Mouse (Mus musculus): ENCODE results near the gene Hoxd9. TPM values are rescaled to one million over a fixed set of nuclear protein-coding genes. Genes with fewer than 3 reads are reported as not detected.
A peak's percentile ranks its signal among the peaks of the same experiment; 100 is the strongest.

Gene Hoxd9
- polyA plus RNA-seq, 1 experiment: not detected

GRCm38 (mm10) chr2:74720955-74721491, 23.5 kb downstream of the Hoxd9 start:
- no peaks in the 10 kb centered on the region for H3K36me3 ChIP-seq (replicated peaks; ENCODE audit: low read length)
- H3K27me3 ChIP-seq (replicated peaks): peaks cover 85% of the 10 kb centered on the region
- no peaks in the 10 kb centered on the region for H3K9me3 ChIP-seq
- TF ChIP-seq GATA1 (IDR thresholded peaks at IDR 0.05; ENCODE audit: borderline replicate concordance, low read length) (no peak), FLI1 (IDR thresholded peaks at IDR 0.05; ENCODE audit: low read length) (no peak)
- peaks cover 4% of the 10 kb centered on the region for H3K4me1 ChIP-seq
- no peak overlapping the region for H3K4me3 ChIP-seq (replicated peaks)

- H3K9me3 ChIP-seq: no peaks in the 10 kb centered on the region
- H3K4me3 ChIP-seq (replicated peaks): no peak overlapping the region
- no peaks in the 10 kb centered on the region; the same call in 1 of the 2 replicates for H3K4me1 ChIP-seq
- H3K36me3 ChIP-seq (replicated peaks; ENCODE audit: low read length): no peaks in the 10 kb centered on the region
- peaks cover 86% of the 10 kb centered on the region for H3K27me3 ChIP-seq (replicated peaks)
- TF ChIP-seq GATA1 (IDR thresholded peaks at IDR 0.05; ENCODE audit: borderline replicate concordance, low read length) (no peak), FLI1 (IDR thresholded peaks at IDR 0.05; ENCODE audit: low read length) (no peak)
Observed at GRCm38 (mm10) chr2:74721882-74722281, 24.4 kb downstream of the Hoxd9 start.

GRCm38 (mm10) chr2:74722949-74723348, 25.4 kb downstream of the Hoxd9 start:
- Histone ChIP-seq H3K4me3 (replicated peaks) (no peak overlapping the region), H3K27me3 (replicated peaks) (peaks cover 87% of the 10 kb centered on the region), H3K36me3 (replicated peaks; ENCODE audit: low read length) (no peaks in the 10 kb centered on the region), H3K9me3 (no peaks in the 10 kb centered on the region), H3K4me1 (no peaks in the 10 kb centered on the region; the same call in 1 of the 2 replicates)
- TF ChIP-seq GATA1 (IDR thresholded peaks at IDR 0.05; ENCODE audit: borderline replicate concordance, low read length) (no peak), FLI1 (IDR thresholded peaks at IDR 0.05; ENCODE audit: low read length) (no peak)

- Histone ChIP-seq H3K36me3 (replicated peaks; ENCODE audit: low read length) (no peaks in the 10 kb centered on the region), H3K4me3 (replicated peaks) (no peak overlapping the region), H3K9me3 (no peaks in the 10 kb centered on the region), H3K4me1 (no peaks in the 10 kb centered on the region; the same call in 1 of the 2 replicates), H3K27me3 (replicated peaks) (peaks cover 91% of the 10 kb centered on the region)
- TF ChIP-seq GATA1 (IDR thresholded peaks at IDR 0.05; ENCODE audit: borderline replicate concordance, low read length) (no peak), FLI1 (IDR thresholded peaks at IDR 0.05; ENCODE audit: low read length) (no peak)
Observed at GRCm38 (mm10) chr2:74724244-74725015, 26.9 kb downstream of the Hoxd9 start.

GRCm38 (mm10) chr2:74725171-74725570, 27.6 kb downstream of the Hoxd9 start:
- Histone ChIP-seq H3K27me3 (replicated peaks) (peaks cover 87% of the 10 kb centered on the region), H3K36me3 (replicated peaks; ENCODE audit: low read length) (no peaks in the 10 kb centered on the region), H3K4me1 (no peaks in the 10 kb centered on the region; the same call in 1 of the 2 replicates), H3K4me3 (replicated peaks) (no peak overlapping the region), H3K9me3 (no peaks in the 10 kb centered on the region)
- TF ChIP-seq FLI1 (IDR thresholded peaks at IDR 0.05; ENCODE audit: low read length): no peak

GRCm38 (mm10) chr2:74726551-74726950, 29.0 kb downstream of the Hoxd9 start, which contains the start of gene Gm28230:
Gm28230 (plus strand) TSS chr2:74726728.
- H3K9me3 ChIP-seq: no peaks in the 10 kb centered on the region
- no peaks in the 10 kb centered on the region for H3K36me3 ChIP-seq (replicated peaks; ENCODE audit: low read length)
- TF ChIP-seq FLI1 (IDR thresholded peaks at IDR 0.05; ENCODE audit: low read length) (no peak), GATA1 (IDR thresholded peaks at IDR 0.05; ENCODE audit: borderline replicate concordance, low read length) (no peak)
- peak within 1 kb of the TSS; percentile 28 for H3K4me3 ChIP-seq (replicated peaks)
- peaks cover 91% of the 10 kb centered on the region for H3K27me3 ChIP-seq (replicated peaks)
- no peaks in the 10 kb centered on the region; the same call in 1 of the 2 replicates for H3K4me1 ChIP-seq

DNA sequence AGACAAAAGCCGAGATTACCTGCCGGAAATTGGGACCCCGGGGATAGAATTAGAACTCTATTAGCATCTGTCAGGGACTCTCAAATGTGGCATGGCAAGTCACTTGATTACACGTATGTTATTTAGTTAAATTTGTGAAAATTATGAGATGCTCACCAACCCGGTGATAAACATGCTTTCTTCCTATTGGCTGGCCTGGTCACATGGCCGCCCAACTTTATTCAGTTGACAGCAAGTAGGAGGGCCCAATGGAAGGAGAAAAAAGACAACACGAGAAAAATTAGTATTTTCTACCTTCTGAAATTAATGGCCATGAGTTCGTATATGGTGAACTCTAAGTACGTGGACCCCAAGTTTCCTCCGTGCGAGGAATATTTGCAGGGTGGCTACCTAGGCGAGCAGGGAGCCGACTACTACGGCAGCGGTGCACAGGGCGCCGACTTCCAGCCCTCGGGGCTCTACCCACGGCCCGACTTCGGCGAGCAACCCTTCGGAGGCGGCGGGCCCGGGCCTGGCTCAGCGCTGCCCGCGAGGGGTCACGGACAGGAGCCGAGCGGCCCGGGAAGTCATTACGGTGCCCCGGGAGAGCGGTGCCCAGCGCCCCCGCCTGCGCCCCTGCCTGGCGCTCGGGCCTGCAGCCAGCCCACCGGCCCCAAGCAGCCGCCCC, 29.6 kb downstream of the Hoxd9 start:
- peaks cover 92% of the 10 kb centered on the region for H3K27me3 ChIP-seq (replicated peaks)
- no peaks in the 10 kb centered on the region; the same call in 1 of the 2 replicates for H3K4me1 ChIP-seq

GRCm38 (mm10) chr2:74727640-74728302, 30.2 kb downstream of the Hoxd9 start:
- H3K9me3 ChIP-seq: no peaks in the 10 kb centered on the region
- no peaks in the 10 kb centered on the region for H3K36me3 ChIP-seq (replicated peaks; ENCODE audit: low read length)
- H3K4me3 ChIP-seq (replicated peaks): no peak overlapping the region
- peaks cover 5% of the 10 kb centered on the region; the same call in 1 of the 2 replicates for H3K4me1 ChIP-seq
- TF ChIP-seq FLI1 (IDR thresholded peaks at IDR 0.05; ENCODE audit: low read length): no peak
- no peak for TF ChIP-seq GATA1 (IDR thresholded peaks at IDR 0.05; ENCODE audit: borderline replicate concordance, low read length)
- H3K27me3 ChIP-seq (replicated peaks): peaks cover 92% of the 10 kb centered on the region

More for the DNA sequence above, 29.6 kb downstream of the Hoxd9 start:
- peak overlapping the region; percentile 28 for H3K4me3 ChIP-seq (replicated peaks)
- TF ChIP-seq GATA1 (IDR thresholded peaks at IDR 0.05; ENCODE audit: borderline replicate concordance, low read length) (no peak), FLI1 (IDR thresholded peaks at IDR 0.05; ENCODE audit: low read length) (no peak)
- H3K36me3 ChIP-seq (replicated peaks; ENCODE audit: low read length): no peaks in the 10 kb centered on the region
- H3K9me3 ChIP-seq: no peaks in the 10 kb centered on the region

GRCm38 (mm10) chr2:74728303-74728680, 30.8 kb downstream of the Hoxd9 start:
- H3K9me3 ChIP-seq: no peaks in the 10 kb centered on the region
- no peak overlapping the region for H3K4me3 ChIP-seq (replicated peaks)
- no peaks in the 10 kb centered on the region for H3K36me3 ChIP-seq (replicated peaks; ENCODE audit: low read length)
- H3K4me1 ChIP-seq: peaks cover 6% of the 10 kb centered on the region; the same call in 1 of the 2 replicates
- peaks cover 92% of the 10 kb centered on the region for H3K27me3 ChIP-seq (replicated peaks)
- no peak for TF ChIP-seq GATA1 (IDR thresholded peaks at IDR 0.05; ENCODE audit: borderline replicate concordance, low read length)
- no peak for TF ChIP-seq FLI1 (IDR thresholded peaks at IDR 0.05; ENCODE audit: low read length)

Data from megakaryocyte, embryonic 14.5 days (primary cell).